Mouse (Mus musculus) midbrain, embryonic 10.5 days (tissue): ENCODE measurements around the gene Arhgap44. TPM values are rescaled to one million over a fixed set of nuclear protein-coding genes. Genes with fewer than 3 reads are reported as not detected.

Experiments used
- DNase-seq: peaks from one replicate; pipeline ENCODE4 v3.0.0-alpha.2; 2017; ENCODE audit warnings: low spot score
- H3K27ac ChIP-seq: fragments of 300-500 bp; sonication (generic); replicated peaks from 2 replicates; pipeline ENCODE4 v1.5.1; 2016; ENCODE audit warnings: mild to moderate bottlenecking
- H3K27me3 ChIP-seq: fragments of 300-500 bp; sonication (generic); 2 replicates; pipeline ENCODE4 v1.6.1; 2016; ENCODE audit warnings: low read depth, mild to moderate bottlenecking; ENCODE audit not compliant: poor library complexity, severe bottlenecking
- H3K36me3 ChIP-seq: fragments of 300-500 bp; sonication (generic); 2 replicates; pipeline ENCODE4 v1.6.1; 2016; ENCODE audit warnings: mild to moderate bottlenecking, moderate library complexity
- H3K4me1 ChIP-seq: fragments of 300-500 bp; sonication (generic); 2 replicates; pipeline ENCODE4 v1.6.1; 2016
- H3K4me3 ChIP-seq: fragments of 300-500 bp; sonication (generic); 2 replicates; pipeline ENCODE4 v1.5.1; 2016; ENCODE audit warnings: mild to moderate bottlenecking, moderate library complexity
- H3K9me3 ChIP-seq: fragments of 300-500 bp; sonication (generic); replicated peaks from 2 replicates; pipeline ENCODE4 v1.6.1; 2016; ENCODE audit warnings: mild to moderate bottlenecking
- WGBS: fragments of 180-500 bp; shearing (Covaris S2); methylation state at CpG from one replicate; pipeline ENCODE4 v1.1.7; 2016; 5-methylcytosine and 5-hydroxymethylcytosine counted together
- polyA plus RNA-seq: library from polyadenylated mRNA; unstranded; fragments of >200 nt; fragmentation: Nextera tagmentation; extraction: Ambion mirVana; gene quantifications from 2 replicates; pipeline ENCODE4 v1.2.1, GENCODE M21; 2016

Arhgap44 gene
- polyA plus RNA-seq, 1 experiment from 2014 or later, result 3.8 TPM

DNA sequence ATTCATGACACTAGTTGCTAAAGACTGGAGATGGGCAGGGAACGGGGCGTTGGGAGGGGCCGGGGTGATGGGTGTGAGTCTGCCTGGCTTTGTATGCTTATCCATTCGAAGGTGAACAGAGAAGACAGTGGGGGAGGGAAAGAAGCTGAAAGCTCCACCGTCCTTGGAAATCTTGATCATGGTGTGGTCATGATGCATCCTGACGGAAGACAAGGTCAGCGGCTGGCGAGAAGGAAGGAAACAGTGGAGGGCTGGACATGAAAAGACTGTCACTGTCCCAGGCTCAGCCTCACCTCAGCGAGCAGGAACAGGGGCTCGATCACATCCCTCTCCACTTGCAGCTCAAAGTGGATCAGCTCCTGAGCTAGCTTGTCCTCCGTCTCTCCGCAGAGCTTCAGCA lies 103.2 kb downstream of the Arhgap44 start:
- Histone ChIP-seq H3K4me3 (no peak overlapping the region), H3K9me3 (no peaks in the 10 kb centered on the region), H3K36me3 (no peaks in the 10 kb centered on the region), H3K4me1 (peaks cover 28% of the 10 kb centered on the region), H3K27ac (peak overlapping the region; percentile 39; the same call in 1 of the 2 replicates), H3K27me3 (no peaks in the 10 kb centered on the region)
- DNase-seq, result peak; percentile 10
- 81% methylated on average over 12 of the region's 12 CpGs for WGBS

DNA sequence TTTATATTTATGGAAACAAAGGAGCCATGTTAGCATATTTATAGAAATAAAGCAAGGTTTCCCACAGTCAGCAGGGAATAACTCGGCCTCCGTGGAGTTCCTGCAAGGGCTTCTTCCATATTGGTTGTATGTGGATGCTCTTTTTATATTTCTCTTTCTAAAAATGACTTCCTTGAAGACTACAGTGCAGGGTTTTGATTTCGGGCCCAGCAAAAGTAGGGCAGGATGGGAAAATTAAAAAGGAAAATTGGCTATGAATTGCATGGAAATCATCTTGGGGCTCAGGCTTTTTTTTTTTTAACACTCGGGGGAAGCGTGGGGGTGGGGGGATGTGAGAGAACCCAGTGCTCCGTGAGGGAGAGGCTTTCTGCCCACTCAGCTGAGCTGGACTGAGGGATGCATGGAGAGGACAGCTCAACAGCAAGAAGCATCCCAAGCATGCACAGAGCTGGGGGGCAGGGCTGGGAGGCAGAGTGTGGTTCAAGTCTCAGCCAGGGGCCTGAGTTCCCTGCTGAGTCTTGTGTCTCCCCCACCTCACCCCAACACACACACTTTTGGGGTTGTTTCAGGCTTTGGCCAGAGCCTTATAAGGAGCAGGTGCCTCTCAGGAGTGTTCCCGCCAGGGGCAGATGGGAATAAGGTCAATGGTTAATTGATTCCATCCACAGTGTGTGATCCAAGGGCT lies 104.4 kb downstream of the Arhgap44 start:
- Histone ChIP-seq H3K4me1 (peaks cover 33% of the 10 kb centered on the region), H3K9me3 (no peaks in the 10 kb centered on the region), H3K4me3 (no peak overlapping the region), H3K27me3 (no peaks in the 10 kb centered on the region), H3K36me3 (no peaks in the 10 kb centered on the region), H3K27ac (peak overlapping the region; percentile 59)
- 77% methylated on average over 7 of the region's 7 CpGs for WGBS
- no peak for DNase-seq

DNA sequence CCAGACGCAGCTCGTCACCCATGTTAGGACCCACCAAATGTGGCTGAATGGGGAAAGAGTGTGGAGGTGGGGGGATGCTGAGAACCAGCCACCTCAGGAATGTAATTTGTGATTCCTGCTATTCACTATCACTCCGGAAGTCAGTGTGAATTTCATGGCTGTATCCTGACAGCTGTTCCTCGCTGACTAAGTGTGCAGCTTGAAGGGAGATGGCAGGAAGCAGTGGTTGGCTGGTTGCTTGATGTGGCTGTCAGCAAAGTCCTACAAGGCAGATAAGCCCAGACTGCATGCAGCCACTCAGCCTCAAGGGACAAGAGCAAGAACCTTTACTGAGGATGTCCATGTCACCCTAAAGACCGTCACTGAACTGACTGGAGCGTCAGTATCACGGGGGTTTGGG lies 107.2 kb downstream of the Arhgap44 start:
- Histone ChIP-seq H3K4me3 (no peak overlapping the region), H3K27me3 (no peaks in the 10 kb centered on the region), H3K9me3 (no peaks in the 10 kb centered on the region), H3K36me3 (no peaks in the 10 kb centered on the region), H3K4me1 (peaks cover 33% of the 10 kb centered on the region), H3K27ac (no peak overlapping the region)
- WGBS, result 86% methylated on average over 7 of the region's 7 CpGs
- DNase-seq, result no peak

DNA sequence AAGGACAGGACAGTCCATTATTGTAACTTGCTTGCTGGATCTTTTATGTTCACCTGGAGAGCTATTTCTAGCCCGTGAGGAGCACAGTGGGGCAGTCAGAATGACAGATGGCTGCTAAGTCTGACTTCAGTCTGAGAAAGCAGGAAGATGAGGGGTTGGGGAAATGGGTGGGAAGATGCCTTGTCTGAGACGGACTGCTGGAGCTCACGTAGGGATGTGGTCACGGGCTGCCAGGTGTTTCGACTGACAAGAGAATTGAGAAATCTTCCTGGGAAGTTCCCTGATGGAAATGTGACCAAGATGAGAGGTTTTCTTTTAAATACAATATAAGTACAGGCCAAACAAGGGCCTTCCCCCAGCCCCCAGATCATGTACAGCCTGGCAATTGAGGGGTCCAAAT lies 108.5 kb downstream of the Arhgap44 start:
- no peak overlapping the region for H3K27ac ChIP-seq
- no peaks in the 10 kb centered on the region for H3K27me3 ChIP-seq
- no peak for DNase-seq
- no peaks in the 10 kb centered on the region for H3K9me3 ChIP-seq
- WGBS, result 78% methylated on average over 5 of the region's 5 CpGs
- peaks cover 23% of the 10 kb centered on the region for H3K4me1 ChIP-seq
- no peak overlapping the region for H3K4me3 ChIP-seq
- H3K36me3 ChIP-seq, result no peaks in the 10 kb centered on the region

DNA sequence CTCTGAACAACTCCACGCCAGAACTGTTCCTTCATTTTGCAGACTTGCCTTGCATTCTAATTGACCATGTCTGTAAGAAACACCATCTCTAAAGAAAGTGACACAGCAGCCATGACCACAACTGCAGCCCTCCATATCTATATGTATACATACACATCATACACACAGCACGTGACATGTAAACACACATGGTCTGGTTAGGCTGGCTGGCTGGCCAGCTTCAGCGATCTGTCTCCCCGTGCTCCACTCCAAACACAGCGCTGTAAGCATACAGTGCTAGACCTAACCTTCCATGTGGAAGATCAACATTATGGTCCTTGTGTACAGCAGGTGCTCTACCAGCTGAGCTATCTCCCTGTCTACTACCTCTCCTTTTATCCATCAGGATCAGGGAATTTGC lies 111.9 kb downstream of the Arhgap44 start:
- DNase-seq, result no peak
- Histone ChIP-seq H3K4me1 (peaks cover 10% of the 10 kb centered on the region), H3K4me3 (no peak overlapping the region)

DNA sequence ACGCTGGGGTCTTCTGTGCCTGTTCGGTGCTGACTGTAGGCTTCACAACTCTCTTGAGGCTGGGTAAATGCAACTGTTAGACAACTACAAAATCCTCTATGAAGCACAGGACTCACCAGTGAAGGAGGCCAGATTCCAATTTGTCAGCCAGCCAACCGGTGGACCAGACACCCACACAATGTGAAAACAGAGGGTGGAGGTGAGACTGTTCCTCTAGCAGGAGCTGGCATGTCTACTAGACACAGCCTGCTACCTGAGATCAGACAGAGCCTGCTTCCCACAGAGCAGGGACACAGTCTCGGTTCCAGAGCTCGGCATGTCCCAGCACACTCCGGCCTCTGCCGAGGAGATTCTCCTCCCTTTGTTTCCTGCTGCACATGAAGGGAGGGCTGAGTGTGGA lies 113.7 kb downstream of the Arhgap44 start:
- Histone ChIP-seq H3K27ac (no peak overlapping the region), H3K9me3 (no peaks in the 10 kb centered on the region), H3K36me3 (no peaks in the 10 kb centered on the region), H3K4me1 (peaks cover 3% of the 10 kb centered on the region; the same call in 1 of the 2 replicates), H3K27me3 (no peaks in the 10 kb centered on the region), H3K4me3 (no peak overlapping the region)
- no peak for DNase-seq
- 84% methylated on average over 7 of the region's 7 CpGs for WGBS

More for the DNA sequence above, 111.9 kb downstream of the Arhgap44 start:
- no peaks in the 10 kb centered on the region for H3K27me3 ChIP-seq
- no peaks in the 10 kb centered on the region for H3K9me3 ChIP-seq
- WGBS, result 94% methylated on average over 5 of the region's 5 CpGs
- H3K27ac ChIP-seq, result no peak overlapping the region
- H3K36me3 ChIP-seq, result no peaks in the 10 kb centered on the region

DNA sequence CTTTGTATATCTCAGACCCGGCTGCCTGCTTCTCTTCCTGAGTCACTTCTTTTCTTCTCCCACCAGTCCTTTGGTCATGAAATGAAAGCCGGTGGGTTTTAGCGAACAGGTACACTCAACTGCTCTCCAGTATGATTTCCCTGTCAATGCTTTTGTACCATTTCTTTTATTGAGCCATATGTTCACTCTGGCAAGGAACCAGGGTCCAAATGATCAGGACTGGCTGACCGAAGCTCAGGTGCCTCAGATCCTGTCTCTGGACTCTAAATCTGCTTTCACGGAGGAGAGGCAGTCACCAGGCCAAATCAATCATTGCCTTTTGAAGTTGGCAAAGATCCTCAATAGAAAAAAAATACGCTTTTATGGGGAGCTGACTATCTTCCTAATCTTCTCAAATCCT lies 122.2 kb downstream of the Arhgap44 start:
- Histone ChIP-seq H3K27ac (peak overlapping the region; percentile 55; the same call in 1 of the 2 replicates), H3K9me3 (no peaks in the 10 kb centered on the region), H3K27me3 (no peaks in the 10 kb centered on the region), H3K4me1 (peaks cover 24% of the 10 kb centered on the region), H3K4me3 (no peak overlapping the region), H3K36me3 (no peaks in the 10 kb centered on the region)
- WGBS, result 74% methylated on average over 6 of the region's 6 CpGs
- DNase-seq, result no peak

DNA sequence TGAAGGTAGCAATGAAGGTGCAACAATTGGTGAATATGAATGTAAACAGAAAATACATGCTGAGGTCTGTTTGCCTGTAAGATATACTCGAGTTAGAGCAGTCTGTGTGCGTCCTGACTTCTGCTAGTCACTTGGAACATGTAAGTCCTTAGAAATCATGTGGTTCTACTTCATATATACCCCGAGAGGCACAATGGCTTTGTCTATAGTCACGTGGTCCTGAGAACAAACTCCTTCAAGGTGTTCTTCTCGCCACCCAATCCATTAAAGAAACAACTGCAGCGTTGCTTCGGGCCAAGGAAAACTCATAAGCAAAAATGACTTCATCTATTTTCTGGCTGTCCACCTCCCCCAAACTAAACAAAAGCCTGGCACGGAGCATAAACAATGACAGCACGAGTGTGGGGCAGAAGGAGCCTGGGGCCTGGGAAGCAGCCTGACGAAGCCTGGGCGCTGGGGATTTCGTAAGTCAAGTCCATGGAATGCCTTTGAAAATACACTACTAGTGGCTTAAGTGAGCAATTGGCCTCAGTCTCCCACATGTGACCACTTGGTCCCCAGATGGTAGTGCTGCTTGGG lies 123.2 kb downstream of the Arhgap44 start:
- 74% methylated on average over 12 of the region's 12 CpGs for WGBS
- Histone ChIP-seq H3K4me3 (no peak overlapping the region), H3K4me1 (peaks cover 24% of the 10 kb centered on the region), H3K36me3 (no peaks in the 10 kb centered on the region), H3K27ac (peak overlapping the region; percentile 56; the same call in 1 of the 2 replicates), H3K9me3 (no peaks in the 10 kb centered on the region), H3K27me3 (no peaks in the 10 kb centered on the region)
- no peak for DNase-seq

DNA sequence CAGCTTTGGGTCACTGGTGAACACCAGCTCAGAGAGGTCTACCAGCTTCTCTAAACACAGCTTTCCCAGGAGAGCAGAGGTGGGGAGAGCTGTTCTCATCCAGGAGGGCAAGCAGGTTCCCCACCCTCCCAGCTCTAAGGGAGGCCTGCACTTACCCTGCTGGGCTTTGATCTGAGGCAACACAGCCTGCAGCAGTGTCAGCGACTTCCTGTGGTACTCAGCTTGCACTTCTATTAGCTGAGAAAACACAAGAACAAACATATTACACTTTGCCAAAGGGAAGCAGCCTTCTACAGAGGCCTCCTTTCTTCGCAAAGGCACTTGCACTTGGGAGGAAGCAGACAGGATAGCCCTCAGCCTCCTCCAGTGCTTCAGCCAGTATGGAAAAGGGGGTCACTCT lies 123.8 kb downstream of the Arhgap44 start:
- no peaks in the 10 kb centered on the region for H3K9me3 ChIP-seq
- H3K27ac ChIP-seq, result peak overlapping the region; percentile 56; the same call in 1 of the 2 replicates
- H3K4me1 ChIP-seq, result peaks cover 24% of the 10 kb centered on the region
- H3K27me3 ChIP-seq, result no peaks in the 10 kb centered on the region
- DNase-seq, result no peak
- no peaks in the 10 kb centered on the region for H3K36me3 ChIP-seq
- H3K4me3 ChIP-seq, result no peak overlapping the region
- WGBS, result 70% methylated on average over 2 of the region's 2 CpGs

DNA sequence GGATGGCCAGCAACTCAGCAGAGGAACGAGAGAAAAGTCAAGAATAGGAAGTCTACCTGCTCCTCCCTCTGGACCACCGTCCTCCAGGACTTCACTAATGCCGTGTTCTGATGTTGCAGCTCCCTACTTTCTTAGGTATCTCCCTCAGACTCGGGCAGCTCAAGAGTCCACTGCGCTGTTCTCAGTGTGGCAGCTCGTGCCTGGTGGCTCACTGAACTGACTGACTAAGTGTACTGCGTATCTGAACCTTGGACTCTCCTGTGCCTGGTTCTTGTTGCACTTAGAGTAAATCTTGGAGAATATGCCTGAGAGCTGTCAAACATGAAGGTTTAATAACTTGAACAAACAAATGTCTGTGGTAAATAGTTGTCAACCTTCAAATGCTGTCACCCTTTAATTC lies 130.5 kb downstream of the Arhgap44 start:
- no peaks in the 10 kb centered on the region; the same call in 1 of the 2 replicates for H3K36me3 ChIP-seq
- H3K27me3 ChIP-seq, result no peaks in the 10 kb centered on the region
- H3K4me1 ChIP-seq, result no peaks in the 10 kb centered on the region
- H3K4me3 ChIP-seq, result no peak overlapping the region
- no peak for DNase-seq
- H3K9me3 ChIP-seq, result no peaks in the 10 kb centered on the region
- WGBS, result 92% methylated on average over 7 of the region's 7 CpGs
- no peak overlapping the region for H3K27ac ChIP-seq

DNA sequence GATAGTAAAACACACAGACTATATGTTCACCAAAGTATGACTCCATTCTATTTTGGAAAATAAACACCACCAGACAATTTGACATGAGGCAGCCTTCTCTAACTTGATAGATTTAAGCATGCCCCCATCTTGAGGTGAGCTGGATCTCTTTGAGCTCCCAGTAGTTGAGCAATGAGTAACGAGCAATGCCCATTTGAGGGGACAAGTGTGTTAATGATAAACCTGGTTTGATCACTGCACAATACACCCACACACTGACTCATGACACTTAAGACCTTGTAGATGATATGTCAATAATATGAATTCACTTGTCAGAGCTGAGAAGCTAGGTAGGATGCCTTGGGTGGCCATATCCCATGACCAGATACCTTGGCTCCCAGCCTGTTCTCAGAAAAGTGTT lies 132.6 kb downstream of the Arhgap44 start:
- no peak overlapping the region for H3K4me3 ChIP-seq
- no peaks in the 10 kb centered on the region for H3K9me3 ChIP-seq
- no peaks in the 10 kb centered on the region; the same call in 1 of the 2 replicates for H3K36me3 ChIP-seq
- no peak overlapping the region for H3K27ac ChIP-seq
- no peaks in the 10 kb centered on the region for H3K27me3 ChIP-seq
- WGBS, result 100% methylated on average over 1 of the region's 1 CpGs
- 0 out of 2 replicates have a peak, but pooled peaks cover 1% of the 10 kb centered on the region for H3K4me1 ChIP-seq
- no peak for DNase-seq

DNA sequence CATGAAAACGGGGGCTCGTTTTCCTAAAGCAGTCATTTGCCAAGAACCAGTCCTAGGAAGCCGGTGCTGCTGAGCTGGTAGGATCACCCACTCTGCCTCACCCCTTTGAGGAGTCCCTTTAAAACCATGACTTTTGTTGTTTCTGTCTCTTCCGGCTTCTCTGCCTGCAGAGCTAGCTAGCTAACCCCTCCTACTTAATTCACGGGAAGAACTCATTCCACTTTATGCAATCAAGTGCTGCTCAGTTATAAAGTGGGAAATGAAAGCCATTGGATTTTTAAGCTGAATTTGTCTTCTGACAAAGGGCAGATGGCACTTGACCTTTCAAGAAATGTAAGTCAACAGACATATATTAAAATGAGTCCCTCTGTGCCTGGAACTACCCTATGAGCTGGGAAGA lies 134.7 kb downstream of the Arhgap44 start:
- Histone ChIP-seq H3K27ac (0 out of 2 replicates have a peak overlapping the region, but pooled peaks have one; percentile 42), H3K4me1 (0 out of 2 replicates have a peak, but pooled peaks cover 2% of the 10 kb centered on the region), H3K36me3 (peaks cover 3% of the 10 kb centered on the region; the same call in 1 of the 2 replicates), H3K9me3 (no peaks in the 10 kb centered on the region), H3K4me3 (no peak overlapping the region), H3K27me3 (no peaks in the 10 kb centered on the region)
- 84% methylated on average over 5 of the region's 5 CpGs for WGBS
- DNase-seq, result no peak

DNA sequence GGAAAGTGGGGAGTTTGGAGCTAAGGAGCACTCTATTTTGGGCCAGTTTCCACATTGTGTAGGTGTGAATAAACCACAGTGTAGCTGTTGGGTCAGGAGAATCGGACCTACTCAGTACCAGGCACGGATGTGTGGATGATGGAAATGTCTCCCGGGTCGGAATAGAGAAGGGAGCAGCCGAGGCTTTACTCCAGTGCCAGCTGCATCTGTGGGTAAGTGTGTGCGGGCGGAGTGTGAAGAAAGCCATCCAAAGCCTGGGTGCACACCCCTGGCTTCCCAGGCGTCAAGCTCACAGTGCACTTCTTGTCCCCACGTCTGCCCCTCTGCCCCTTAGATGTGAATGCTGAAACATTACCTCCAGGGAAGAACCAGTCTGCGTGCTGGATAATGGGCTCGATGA lies 140.0 kb downstream of the Arhgap44 start:
- no peaks in the 10 kb centered on the region for H3K27me3 ChIP-seq
- H3K27ac ChIP-seq, result no peak overlapping the region
- WGBS, result 88% methylated on average over 11 of the region's 11 CpGs
- no peaks in the 10 kb centered on the region for H3K9me3 ChIP-seq
- no peak overlapping the region for H3K4me3 ChIP-seq
- H3K36me3 ChIP-seq, result peaks cover 10% of the 10 kb centered on the region; the same call in 1 of the 2 replicates
- DNase-seq, result no peak
- 0 out of 2 replicates have a peak, but pooled peaks cover 2% of the 10 kb centered on the region for H3K4me1 ChIP-seq
